Mouse (Mus musculus) cortical plate, adult 2 months (tissue): ENCODE measurements around the gene Plekhm3.

Experiments
- CTCF ChIP-seq: fragments of 200-500 bp; IDR thresholded peaks from 2 replicates; pipeline ENCODE4 v1.5.1; 2011; ENCODE audit warnings: mild to moderate bottlenecking, control low read depth, low read length; ENCODE audit not compliant: insufficient read depth; ENCODE audit errors: extremely low read depth
- POLR2A ChIP-seq: fragments of 200-500 bp; IDR thresholded peaks from 2 replicates; pipeline ENCODE4 v1.6.1; 2011; ENCODE audit warnings: mild to moderate bottlenecking, low read length, control low read depth; ENCODE audit not compliant: insufficient read depth; ENCODE audit errors: extremely low read depth

DNA sequence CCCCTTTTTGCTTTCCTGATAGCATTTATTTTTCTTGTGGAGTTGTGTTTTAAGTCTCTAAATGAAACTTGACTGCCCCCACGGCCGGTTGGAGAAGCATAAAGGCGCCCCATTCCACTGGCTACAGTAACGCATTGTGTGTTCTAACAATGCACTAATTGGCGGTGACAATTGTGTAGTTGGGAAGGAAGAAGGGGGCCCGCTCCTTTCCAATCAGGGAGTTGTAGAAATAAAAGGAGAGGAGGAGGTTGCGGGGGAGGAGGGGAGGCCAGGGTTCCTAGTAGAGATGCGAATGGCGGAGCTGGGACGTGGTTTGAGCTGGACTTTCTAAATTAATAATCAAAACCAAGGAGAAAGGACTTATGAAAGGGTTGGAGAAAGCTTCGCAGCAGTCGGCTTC is 176.8 kb downstream of the Plekhm3 start:
- TF ChIP-seq POLR2A (no peak), CTCF (no peak)
